Mouse (Mus musculus) myocyte (in vitro differentiated cells): ENCODE results near the gene Ldah. TPM values are rescaled to one million over a fixed set of nuclear protein-coding genes. Genes with fewer than 3 reads are reported as not detected.
"Not testable (repeated sequence)": the region's sequence is repeated elsewhere in the genome, so short reads cannot be mapped to it uniquely, and the experiment has no call there.

ENCODE experiments used
- H3K27me3 ChIP-seq: one replicate; pipeline ENCODE4 v1.6.1; 2011; ENCODE audit not compliant: control insufficient read depth, insufficient read depth, insufficient read length
- H3K36me3 ChIP-seq: one replicate; pipeline ENCODE4 v1.6.1; 2011; ENCODE audit not compliant: control insufficient read depth, insufficient read depth
- H3K4me2 ChIP-seq: one replicate; pipeline ENCODE4 v1.6.1; 2011; ENCODE audit warnings: low read depth, control low read depth
- H3K4me3 ChIP-seq: one replicate; pipeline ENCODE4 v1.5.1; 2011; ENCODE audit warnings: mild to moderate bottlenecking, control low read depth, moderate library complexity
- H3K79me2 ChIP-seq: one replicate; pipeline ENCODE4 v1.6.1; 2011; ENCODE audit not compliant: control insufficient read depth, insufficient read depth
- H3ac ChIP-seq: one replicate; pipeline ENCODE4 v1.6.1; 2011; ENCODE audit not compliant: control insufficient read depth, insufficient read length
- CEBPB ChIP-seq: IDR thresholded peaks from 2 replicates; pipeline ENCODE4 v1.6.1; 2011; ENCODE audit warnings: mild to moderate bottlenecking, moderate library complexity; ENCODE audit not compliant: poor library complexity, insufficient read depth, severe bottlenecking
- E2F4 ChIP-seq: IDR thresholded peaks from one replicate; pipeline ENCODE4 v1.6.1; 2011; ENCODE audit warnings: mild to moderate bottlenecking, control low read depth, moderate library complexity; ENCODE audit not compliant: insufficient read depth
- MAX ChIP-seq: IDR thresholded peaks from one replicate; pipeline ENCODE4 v1.6.1; 2011; ENCODE audit warnings: low read depth, mild to moderate bottlenecking, control low read depth
- MYOD1 ChIP-seq, 3 experiments: IDR thresholded peaks; one replicate each; pipeline ENCODE4 v1.6.1; 2011; ENCODE audit warnings: control low read depth in 2 of 3, low read depth in 2 of 3, mild to moderate bottlenecking in 2 of 3, moderate library complexity in 1 of 3; ENCODE audit not compliant: insufficient read length in 2 of 3, control insufficient read depth in 1 of 3
- MYOG ChIP-seq, 3 experiments: IDR thresholded peaks; one replicate each; pipeline ENCODE4 v1.6.1; 2011; ENCODE audit warnings: control low read depth in 2 of 3, low read depth in 2 of 3, mild to moderate bottlenecking in 2 of 3; ENCODE audit not compliant: insufficient read length in 2 of 3, control insufficient read depth in 1 of 3, insufficient read depth in 1 of 3
- POLR2A ChIP-seq: IDR thresholded peaks from one replicate; pipeline ENCODE4 v1.6.1; 2011; ENCODE audit warnings: low read depth, mild to moderate bottlenecking, control low read depth, moderate library complexity; ENCODE audit not compliant: insufficient read length
- POLR2AphosphoS2 ChIP-seq: IDR thresholded peaks from one replicate; pipeline ENCODE4 v1.6.1; 2011; ENCODE audit warnings: low read depth, control low read depth; ENCODE audit not compliant: insufficient read length
- REST ChIP-seq: IDR thresholded peaks from one replicate; pipeline ENCODE4 v1.6.1; 2011; ENCODE audit warnings: mild to moderate bottlenecking, control low read depth, moderate library complexity; ENCODE audit not compliant: insufficient read depth, insufficient read length
- SRF ChIP-seq: IDR thresholded peaks from one replicate; pipeline ENCODE4 v1.6.1; 2011; ENCODE audit warnings: low read depth; ENCODE audit not compliant: control insufficient read depth, insufficient read length
- TCF12 ChIP-seq: IDR thresholded peaks from one replicate; pipeline ENCODE4 v1.6.1; 2011; ENCODE audit warnings: mild to moderate bottlenecking, control low read depth; ENCODE audit not compliant: poor library complexity, insufficient read depth, severe bottlenecking
- TCF3 ChIP-seq: IDR thresholded peaks from one replicate; pipeline ENCODE4 v1.6.1; 2011; ENCODE audit warnings: low read depth, control low read depth; ENCODE audit not compliant: insufficient read length
- USF1 ChIP-seq: IDR thresholded peaks from one replicate; pipeline ENCODE4 v1.6.1; 2011; ENCODE audit warnings: low read depth, mild to moderate bottlenecking, control low read depth, moderate library complexity
- polyA plus RNA-seq: library from polyadenylated mRNA; unstranded; fragments of >200 nt; fragmentation: generic; extraction: Trizol; gene quantifications from one replicate; pipeline ENCODE4 v1.2.1, GENCODE M21; 2012; ENCODE audit warnings: missing spikeins

Ldah gene
- 35.0 TPM for polyA plus RNA-seq

GRCm38 (mm10) chr12:8207978-8208403 lies at the start of gene Ldah:
Gene Ldah, plus strand, starts transcription at chr12:8208107.
- peak within 1 kb of the TSS; percentile 30 for H3ac ChIP-seq
- H3K4me3 ChIP-seq, result peak within 1 kb of the TSS; percentile 92
- H3K36me3 ChIP-seq, result no peaks in the 10 kb centered on the region
- H3K27me3 ChIP-seq, result no peaks in the 10 kb centered on the region
- TF ChIP-seq TCF3 (no peak), POLR2AphosphoS2 (peak; percentile 88), MYOD1 (IDR thresholded peaks at IDR 0.05; ENCODE audit: control insufficient read depth in 1 of 3, insufficient read length in 2 of 3, low read depth in 2 of 3) (peak in 1 of 3 experiments; percentile 4), SRF (peak; percentile 12), USF1 (no peak), MYOG (IDR thresholded peaks at IDR 0.05; ENCODE audit: control insufficient read depth in 1 of 3, insufficient read depth in 1 of 3, insufficient read length in 2 of 3, low read depth in 2 of 3) (peak in 1 of 3 experiments; percentile 26), POLR2A (peak; percentile 79)
- H3K79me2 ChIP-seq, result peaks cover 48% of the 10 kb centered on the region
- peak within 1 kb of the TSS; percentile 95 for H3K4me2 ChIP-seq

GRCm38 (mm10) chr12:8167743-8168142 lies 40.2 kb upstream of the Ldah start:
- Histone ChIP-seq H3K27me3 (no peaks in the 10 kb centered on the region), H3ac (no peak overlapping the region), H3K79me2 (no peaks in the 10 kb centered on the region), H3K4me3 (no peak overlapping the region), H3K36me3 (no peaks in the 10 kb centered on the region), H3K4me2 (no peak overlapping the region)
- TF ChIP-seq SRF, result no peak
- no peak for TF ChIP-seq TCF12
- no peak for TF ChIP-seq MYOG (IDR thresholded peaks at IDR 0.05; ENCODE audit: control insufficient read depth in 1 of 3, insufficient read depth in 1 of 3, insufficient read length in 2 of 3, low read depth in 2 of 3)
- no peak for TF ChIP-seq POLR2AphosphoS2
- no peak for TF ChIP-seq USF1
- no peak for TF ChIP-seq TCF3
- TF ChIP-seq MAX, result no peak

GRCm38 (mm10) chr12:8180921-8181320 lies 27.0 kb upstream of the Ldah start:
- TF ChIP-seq USF1, result peak; percentile 22
- TF ChIP-seq SRF, result no peak
- Histone ChIP-seq H3ac (no peak overlapping the region), H3K4me2 (peak overlapping the region; percentile 39), H3K4me3 (no peak overlapping the region), H3K79me2 (no peaks in the 10 kb centered on the region), H3K27me3 (no peaks in the 10 kb centered on the region), H3K36me3 (no peaks in the 10 kb centered on the region)

GRCm38 (mm10) chr12:8181744-8182143 lies 26.2 kb upstream of the Ldah start:
- H3ac ChIP-seq, result no peak overlapping the region
- TF ChIP-seq TCF12 (no peak), CEBPB (peak; percentile 86)
- no peak overlapping the region for H3K4me3 ChIP-seq
- H3K36me3 ChIP-seq, result no peaks in the 10 kb centered on the region
- peak overlapping the region; percentile 39 for H3K4me2 ChIP-seq
- no peaks in the 10 kb centered on the region for H3K27me3 ChIP-seq
- no peaks in the 10 kb centered on the region for H3K79me2 ChIP-seq

- Histone ChIP-seq H3ac (no peak overlapping the region), H3K27me3 (no peaks in the 10 kb centered on the region), H3K36me3 (no peaks in the 10 kb centered on the region), H3K4me3 (no peak overlapping the region), H3K79me2 (no peaks in the 10 kb centered on the region), H3K4me2 (no peak overlapping the region)
- TF ChIP-seq USF1, result no peak
- TF ChIP-seq POLR2A, result no peak
- no peak for TF ChIP-seq SRF
- TF ChIP-seq TCF12, result peak; percentile 59
- no peak for TF ChIP-seq E2F4
- TF ChIP-seq MYOD1 (IDR thresholded peaks at IDR 0.05; ENCODE audit: control insufficient read depth in 1 of 3, insufficient read length in 2 of 3, low read depth in 2 of 3), result peak; percentile 94 to 100 (median 98)
- TF ChIP-seq REST, result no peak
- no peak for TF ChIP-seq CEBPB
- peak in 1 of 3 experiments; percentile 70 for TF ChIP-seq MYOG (IDR thresholded peaks at IDR 0.05; ENCODE audit: control insufficient read depth in 1 of 3, insufficient read depth in 1 of 3, insufficient read length in 2 of 3, low read depth in 2 of 3)
- TF ChIP-seq TCF3, result no peak
Observed at GRCm38 (mm10) chr12:8184518-8184917, 23.4 kb upstream of the Ldah start.

GRCm38 (mm10) chr12:8188161-8188560 lies 19.7 kb upstream of the Ldah start:
- Histone ChIP-seq H3K4me3 (no peak overlapping the region), H3K79me2 (no peaks in the 10 kb centered on the region), H3K36me3 (no peaks in the 10 kb centered on the region), H3ac (no peak overlapping the region), H3K27me3 (no peaks in the 10 kb centered on the region), H3K4me2 (no peak overlapping the region)
- TF ChIP-seq TCF3, result no peak

GRCm38 (mm10) chr12:8188796-8189535 lies 18.9 kb upstream of the Ldah start:
- not testable (repeated sequence) for H3K36me3 ChIP-seq, H3K27me3 ChIP-seq, H3ac ChIP-seq, H3K4me2 ChIP-seq, H3K4me3 ChIP-seq, H3K79me2 ChIP-seq
